Mouse (Mus musculus) erythroblast, embryonic 14.5 days (primary cell): ENCODE results near the gene Uqcc2.

Experiments used
- GATA1 ChIP-seq: IDR thresholded peaks from 2 replicates; pipeline ENCODE4 v1.6.1; 2012; ENCODE audit warnings: low read length, inconsistent platforms, mixed read lengths
- TAL1 ChIP-seq: IDR thresholded peaks from 3 replicates; pipeline ENCODE4 v1.6.1; 2012; ENCODE audit warnings: low read length, inconsistent platforms, mixed read lengths

DNA sequence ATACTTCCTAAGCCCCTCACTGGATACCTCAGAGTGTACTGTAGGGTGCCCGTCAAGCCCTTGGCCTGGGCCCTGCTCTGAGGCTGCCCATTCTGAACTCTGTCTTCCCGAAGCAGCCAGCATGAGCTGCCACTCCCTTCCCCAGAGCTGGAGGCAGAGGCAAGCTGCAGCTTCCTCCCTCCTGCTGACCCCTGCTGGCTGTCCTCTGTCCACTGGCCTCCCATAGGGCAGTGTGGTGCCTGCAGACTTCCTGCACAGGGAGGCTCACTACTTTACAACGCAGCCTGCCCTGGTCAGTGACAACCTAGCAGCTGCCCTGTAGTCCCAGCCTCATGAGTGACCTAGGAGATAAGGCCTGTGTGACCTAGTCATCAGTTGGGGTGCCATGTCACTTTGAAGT lies 48.0 kb upstream of the Uqcc2 start:
- TF ChIP-seq GATA1 = no peak
- TF ChIP-seq TAL1 = no peak
